Mouse (Mus musculus): ENCODE data around the gene Racgap1.

Racgap1 gene

DNA sequence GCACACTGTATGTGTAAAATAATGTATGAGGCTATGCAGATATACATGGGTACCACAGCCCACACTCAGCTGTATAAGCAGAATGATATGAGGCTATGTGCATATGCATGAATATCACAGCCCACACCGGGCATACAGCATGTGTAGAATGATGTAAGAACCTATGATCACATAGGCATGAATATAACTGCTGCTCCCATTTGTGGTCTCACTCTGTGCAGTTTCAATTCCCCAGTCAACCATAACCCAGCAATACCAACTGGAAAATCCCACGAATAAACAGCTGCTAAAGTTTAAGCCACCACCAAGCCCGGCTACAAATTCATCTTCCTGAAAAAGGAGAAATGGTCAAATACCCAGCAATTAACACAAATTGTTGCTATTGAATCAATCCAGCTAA, 32.9 kb downstream of the Racgap1 start:
- DNase-seq (ENCODE audit: low spot score): no peak

DNA sequence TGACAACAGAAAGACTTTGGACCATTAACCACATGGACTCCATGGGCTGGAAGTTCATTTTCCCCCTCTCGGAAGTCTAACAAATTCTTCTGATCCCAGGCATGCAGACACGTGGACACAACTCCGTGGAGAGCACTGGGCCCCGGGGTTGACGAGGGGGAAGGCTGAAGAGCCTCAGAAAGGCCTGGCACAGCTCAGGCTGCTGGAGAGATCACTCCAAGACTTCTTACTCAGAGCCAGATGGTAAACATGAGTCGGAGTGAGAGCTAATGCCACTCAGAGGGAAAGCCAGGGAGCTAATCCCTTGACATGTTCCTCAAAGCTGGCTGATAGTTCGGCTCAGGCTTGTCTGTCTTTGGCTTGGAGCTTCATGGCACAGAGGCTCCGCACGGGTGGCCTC, 36.2 kb downstream of the Racgap1 start:
- DNase-seq (ENCODE audit: low spot score): no peak

DNA sequence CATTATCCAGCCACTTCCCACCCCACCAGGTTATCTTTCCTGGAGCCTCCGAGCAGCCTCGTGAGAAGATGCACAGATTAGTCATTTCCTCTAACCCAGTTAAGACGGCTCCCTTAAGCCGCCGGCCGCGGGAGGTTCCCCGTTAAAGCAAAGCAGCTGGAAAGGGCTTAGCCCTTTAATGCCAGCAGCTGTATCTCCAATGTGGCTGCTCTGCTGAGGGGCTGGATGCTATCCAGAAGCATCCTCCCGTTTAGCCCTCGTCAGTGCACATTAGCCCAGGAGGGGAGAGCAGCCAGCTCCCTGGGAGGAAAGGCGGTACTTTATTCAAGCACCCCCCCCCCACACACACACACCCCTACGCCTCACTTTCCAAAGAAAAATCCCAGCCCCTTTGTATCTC, 36.7 kb downstream of the Racgap1 start:
- DNase-seq (ENCODE audit: low spot score): no peak

DNA sequence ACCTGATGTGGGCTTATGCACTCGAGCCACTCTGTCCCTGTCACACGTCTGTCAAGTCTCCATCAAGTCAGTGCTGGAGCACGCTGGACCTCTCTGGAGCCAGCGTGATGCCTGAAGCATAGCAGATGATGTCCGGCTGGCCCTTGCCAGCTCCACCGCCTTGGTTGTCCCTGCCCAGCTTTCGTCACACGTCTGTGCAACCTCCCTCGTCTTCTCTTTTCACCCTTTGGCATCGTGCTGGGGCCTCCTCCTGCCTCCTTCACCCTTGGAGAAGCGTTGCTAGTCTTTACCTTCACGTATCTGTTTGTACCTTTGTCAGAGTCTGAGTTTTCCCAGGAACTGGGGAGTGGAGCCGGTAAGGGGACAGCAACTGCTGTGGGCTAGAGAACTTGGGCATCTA, 37.2 kb downstream of the Racgap1 start:
- DNase-seq (ENCODE audit: low spot score): no peak

DNA sequence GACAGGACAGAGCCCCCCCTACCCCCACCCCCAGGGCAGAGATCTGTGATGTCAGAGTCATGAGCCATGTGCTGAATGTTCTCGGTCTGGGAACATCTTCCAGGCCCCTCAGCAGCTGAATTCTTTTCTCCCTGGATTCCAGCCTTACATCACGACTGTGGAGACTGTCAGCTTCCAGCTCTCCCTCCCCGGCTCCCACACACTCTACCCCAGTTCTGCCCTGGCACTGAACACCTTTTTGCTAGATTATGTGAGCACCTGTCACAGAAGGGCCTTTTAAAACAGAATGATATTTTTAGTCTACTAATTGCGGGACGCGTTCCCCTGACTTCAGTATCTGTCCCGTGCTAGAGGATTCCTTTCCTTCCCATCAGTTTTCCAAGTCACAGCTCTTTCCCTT, 39.9 kb downstream of the Racgap1 start:
- DNase-seq (ENCODE audit: low spot score): no peak

DNA sequence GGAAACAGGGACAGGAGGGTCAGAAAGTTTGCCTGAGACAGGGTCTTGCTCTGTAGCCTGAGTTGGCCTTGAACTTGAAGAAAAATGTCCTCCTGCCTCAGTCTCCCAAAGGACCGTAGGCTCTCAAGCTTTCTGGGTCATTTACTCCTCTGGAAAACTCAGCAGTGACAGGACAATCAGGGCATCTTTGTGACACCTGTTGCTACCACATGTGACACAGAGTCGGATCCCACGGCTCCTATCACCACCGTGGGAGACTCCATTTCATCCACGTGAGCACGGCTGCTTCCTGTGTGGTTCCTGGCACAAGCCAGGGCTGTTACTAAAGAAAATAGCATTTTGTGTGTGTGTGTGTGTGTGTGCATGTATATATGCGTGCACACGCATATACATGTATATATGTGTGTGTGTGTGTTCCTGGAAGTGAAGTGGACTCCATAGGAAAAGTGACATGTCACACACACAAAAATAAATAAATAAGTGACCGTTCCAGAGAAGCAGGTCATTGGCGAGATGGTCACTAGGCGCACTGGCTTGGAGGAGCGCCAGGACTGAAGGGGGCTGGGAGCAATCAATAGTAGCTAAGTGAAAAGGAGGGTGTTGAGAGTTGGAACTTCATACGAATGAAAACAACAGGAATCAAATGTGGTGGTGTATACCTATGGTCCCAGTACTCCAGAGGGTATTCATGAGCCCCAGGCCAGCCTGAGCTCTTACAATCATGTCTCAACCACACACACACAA, 42.9 kb downstream of the Racgap1 start:
- DNase-seq (ENCODE audit: low spot score): no peak

DNA sequence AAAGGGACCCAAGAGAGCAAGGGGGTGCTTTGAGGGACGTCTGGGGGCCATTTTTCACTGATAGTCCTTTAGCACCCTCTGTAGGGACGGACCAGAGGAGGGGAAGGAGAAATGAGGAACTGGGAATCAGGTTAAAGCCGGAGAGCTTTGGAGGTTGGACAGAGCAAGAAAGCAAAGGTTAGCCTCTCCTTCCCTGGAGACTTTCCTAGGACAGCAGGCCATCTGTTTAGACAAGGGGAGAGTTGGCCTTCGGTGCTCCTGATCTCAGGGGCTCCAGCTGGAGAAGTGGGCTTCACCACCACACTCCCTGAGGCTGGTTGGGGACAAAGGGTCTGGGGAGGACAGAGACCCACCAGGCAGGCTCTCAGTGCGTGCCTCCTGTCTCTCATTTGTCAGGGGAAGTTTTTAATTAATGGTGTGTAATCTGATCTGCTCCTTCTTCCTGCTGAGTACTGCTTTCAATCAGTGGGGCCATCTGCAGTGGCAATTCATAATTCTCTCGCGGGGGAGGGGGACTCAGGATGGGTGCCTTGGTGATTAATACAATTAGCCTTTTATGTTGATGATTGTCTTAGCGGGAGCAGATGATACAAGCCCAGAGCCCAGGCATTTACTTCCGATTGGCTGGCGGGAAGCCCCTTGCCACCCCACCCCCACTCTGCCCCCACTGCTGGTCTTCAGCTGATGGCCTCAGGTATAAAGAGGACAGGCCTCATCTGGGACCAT, 43.9 kb downstream of the Racgap1 start:
- no peak for DNase-seq (ENCODE audit: low spot score)

DNA sequence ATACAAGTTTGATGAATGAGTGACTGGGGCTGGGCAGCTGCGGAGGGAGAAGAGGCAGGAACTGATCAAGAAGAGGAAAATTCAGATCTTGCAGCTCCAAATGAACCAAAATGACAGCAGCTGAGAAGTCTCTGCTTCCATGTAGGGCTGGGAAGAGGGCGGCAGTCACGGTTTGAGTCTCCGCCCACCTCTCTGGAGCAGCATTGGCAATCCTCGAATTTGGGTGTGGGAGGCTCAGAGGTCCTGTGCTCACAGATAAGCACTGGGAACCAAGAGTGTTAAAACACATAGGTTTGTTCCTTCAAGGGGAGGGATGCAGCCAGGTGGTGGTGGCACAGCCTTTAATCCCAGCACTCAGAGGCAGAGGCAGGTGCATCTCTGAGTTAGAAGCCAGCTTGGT, 44.9 kb downstream of the Racgap1 start:
- DNase-seq (ENCODE audit: low spot score): peak; percentile 51

DNA sequence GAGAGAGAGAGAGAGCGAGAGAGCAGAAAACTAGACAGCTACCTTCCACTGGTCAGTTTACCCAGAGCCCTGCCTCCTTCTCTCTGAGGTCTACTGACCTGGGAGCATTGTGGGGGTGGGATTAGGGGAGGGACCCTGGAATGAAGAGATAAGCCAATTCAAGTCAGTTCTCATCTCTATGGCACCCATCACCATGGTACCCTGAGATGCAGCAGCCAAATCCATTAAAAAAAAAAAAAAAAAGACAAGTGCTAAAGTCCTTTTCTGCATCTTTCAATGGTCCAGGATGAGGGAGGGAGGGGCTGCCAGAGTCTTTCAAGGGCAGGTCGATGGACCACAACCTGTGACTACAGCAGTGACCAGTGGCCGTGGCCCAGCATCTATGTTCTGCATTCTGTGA, 45.9 kb downstream of the Racgap1 start:
- no peak for DNase-seq (ENCODE audit: low spot score)

DNA sequence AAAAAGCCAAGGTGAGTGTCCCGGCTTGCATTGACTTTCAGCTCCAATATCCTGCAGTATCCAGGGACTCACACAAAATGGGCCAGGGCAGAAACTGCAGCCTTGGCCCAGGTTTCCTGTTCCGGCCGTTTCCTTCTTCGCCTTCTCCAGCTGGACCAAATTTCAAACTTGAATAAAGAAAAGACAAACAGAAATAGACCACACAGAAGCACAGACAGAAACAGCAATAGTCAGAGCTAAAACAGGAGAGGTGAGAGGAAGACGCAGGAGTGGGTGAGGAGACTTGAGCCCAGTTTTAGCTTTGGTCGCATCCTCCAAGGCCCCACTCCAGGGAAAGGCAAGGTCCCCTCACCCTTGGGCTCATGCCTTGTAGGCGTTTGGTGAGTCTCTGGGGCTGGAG, 48.2 kb downstream of the Racgap1 start:
- no peak for DNase-seq (ENCODE audit: low spot score)

DNA sequence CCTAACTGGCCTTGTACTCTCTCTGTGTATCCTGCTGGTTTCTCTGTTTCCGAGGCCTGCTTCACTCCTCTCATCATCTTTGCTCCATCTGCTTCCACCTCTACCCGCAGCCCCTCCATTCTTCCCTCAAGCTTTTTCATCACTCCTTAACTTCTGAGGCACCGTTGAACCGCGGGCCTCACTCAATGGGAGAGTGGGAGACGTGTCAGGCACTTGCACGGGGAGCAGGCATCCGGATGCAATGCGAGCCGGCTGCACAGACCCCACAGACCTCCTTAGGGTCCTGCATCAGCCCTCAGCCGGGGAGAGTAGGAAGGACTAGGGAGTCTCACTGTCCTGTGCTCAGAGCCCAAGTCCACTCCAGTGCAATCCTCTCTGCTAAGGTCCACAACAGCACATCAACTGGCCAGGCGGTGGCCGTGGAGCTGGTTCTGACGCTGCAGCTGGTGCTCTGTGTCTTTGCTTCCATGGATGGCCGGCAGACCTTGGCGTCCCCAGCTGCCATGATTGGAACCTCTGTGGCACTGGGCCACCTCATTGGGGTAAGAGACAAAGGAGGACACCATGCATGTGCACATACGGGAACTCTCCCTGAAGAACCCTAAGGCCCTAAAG, 49.1 kb downstream of the Racgap1 start:
- DNase-seq (ENCODE audit: low spot score): no peak

DNA sequence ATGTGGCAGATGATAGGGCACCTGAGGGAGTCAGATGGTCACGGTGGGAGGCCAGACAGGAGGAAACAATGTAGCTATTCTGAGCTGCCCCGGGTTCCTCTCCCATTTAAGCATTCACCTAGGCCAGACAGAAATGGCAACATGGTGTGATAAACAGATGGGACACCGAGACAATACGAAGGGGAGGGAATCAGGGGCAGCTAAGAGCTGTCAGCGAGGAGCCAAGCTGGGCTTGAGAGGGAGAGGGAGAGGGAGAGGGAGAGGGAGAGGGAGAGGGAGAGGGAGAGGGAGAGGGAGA, 49.7 kb downstream of the Racgap1 start:
- DNase-seq (ENCODE audit: low spot score): no peak

DNA sequence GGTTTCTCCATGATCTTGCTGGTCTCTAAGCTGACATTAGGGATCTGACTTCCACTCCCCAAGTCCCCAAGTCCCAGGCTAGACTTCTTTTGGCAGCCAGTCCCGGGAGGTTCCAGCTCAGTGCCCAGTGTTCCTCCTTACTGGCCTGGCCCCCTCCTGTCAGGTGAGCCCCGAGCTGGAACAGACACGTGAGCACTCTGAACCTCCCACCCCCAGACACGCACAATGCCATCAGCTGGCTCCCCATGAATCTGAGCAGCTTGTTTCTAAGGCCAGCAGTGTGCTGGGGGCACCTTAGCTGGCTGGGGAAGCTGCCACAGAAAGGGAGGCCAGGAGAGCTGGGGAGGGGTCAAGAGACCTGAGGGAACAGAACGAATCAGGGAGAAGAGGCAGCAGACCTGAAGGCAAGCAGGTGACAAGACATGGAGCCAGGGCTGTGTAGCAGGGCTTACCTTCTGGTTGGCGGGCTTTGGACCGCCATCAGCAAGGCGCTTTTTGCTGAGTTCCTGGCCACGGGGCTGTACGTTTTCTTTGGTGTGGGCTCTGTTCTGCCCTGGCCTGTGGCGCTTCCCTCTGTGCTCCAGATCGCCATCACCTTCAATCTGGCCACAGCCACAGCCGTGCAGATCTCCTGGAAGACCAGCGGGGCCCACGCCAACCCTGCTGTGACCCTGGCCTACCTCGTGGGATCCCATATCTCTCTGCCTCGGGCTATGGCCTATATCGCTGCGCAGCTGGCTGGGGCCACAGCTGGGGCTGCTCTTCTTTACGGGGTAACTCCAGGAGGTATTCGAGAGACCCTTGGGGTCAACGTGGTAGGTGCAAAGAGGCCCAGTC, 50.3 kb downstream of the Racgap1 start, which contains the start of gene Aqp6:
Gene Aqp6, plus strand, starts transcription at position 415 of the 837 bp plus-strand sequence.
- DNase-seq (ENCODE audit: low spot score): no peak

DNA sequence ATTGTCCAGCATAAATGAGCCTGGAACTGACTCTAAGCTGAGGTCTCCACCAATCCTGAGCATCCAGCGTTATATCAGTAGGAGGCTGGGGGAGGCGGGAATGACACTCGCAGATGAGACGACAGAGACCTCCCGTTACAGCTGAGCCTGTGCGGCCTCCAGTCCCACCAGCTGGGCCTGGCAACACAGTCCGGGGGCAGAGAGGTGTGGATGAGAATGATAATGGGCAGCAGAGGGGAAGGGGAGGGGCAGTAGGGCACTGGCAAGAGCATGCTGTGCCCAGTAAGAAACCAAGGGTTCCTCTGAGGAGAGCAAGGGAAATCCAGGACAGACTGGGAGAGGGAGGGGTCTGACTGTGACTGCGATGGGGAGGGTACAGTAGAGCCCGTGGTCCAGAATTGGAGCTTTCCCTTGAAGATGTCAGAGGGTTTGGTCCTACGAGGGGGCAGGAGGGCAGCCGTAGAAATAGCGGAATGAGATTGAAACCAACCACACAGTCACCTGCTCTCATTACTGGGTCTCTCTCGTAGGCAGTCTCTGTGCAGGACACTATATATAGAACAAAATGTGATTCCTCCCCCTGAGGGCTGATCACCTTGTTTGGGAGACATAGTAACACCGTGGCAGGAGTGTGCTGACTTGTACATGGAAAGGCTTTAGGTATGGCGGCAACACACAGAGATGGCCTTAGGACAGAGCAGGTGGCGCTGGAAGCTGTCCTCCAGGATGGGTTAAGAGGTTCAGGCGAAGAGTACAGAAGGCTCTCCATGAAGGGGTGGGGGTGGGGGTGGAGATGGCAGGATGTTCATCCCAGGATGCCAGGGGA, 52.0 kb downstream of the Racgap1 start:
- no peak for DNase-seq (ENCODE audit: low spot score)

DNA sequence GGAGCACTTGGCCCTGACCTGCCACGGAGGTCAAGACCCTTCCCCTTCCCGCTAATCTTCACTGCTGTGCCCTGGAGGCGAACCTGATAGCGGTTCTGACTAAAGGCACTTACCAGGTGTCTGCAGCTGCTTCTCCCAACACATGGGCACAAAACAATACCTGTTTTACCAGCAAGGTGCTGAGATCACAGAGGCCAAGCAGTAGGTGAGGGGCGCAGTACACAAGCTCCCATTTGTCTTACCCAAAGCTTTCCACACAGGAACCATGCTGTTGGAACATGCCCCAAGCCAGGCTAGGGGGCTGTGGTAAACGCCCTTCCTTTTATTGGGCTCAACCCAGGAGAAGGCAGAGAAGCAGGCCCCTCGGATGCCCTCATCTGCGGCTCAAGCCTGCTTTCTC, 53.9 kb downstream of the Racgap1 start:
- DNase-seq (ENCODE audit: low spot score): no peak

DNA sequence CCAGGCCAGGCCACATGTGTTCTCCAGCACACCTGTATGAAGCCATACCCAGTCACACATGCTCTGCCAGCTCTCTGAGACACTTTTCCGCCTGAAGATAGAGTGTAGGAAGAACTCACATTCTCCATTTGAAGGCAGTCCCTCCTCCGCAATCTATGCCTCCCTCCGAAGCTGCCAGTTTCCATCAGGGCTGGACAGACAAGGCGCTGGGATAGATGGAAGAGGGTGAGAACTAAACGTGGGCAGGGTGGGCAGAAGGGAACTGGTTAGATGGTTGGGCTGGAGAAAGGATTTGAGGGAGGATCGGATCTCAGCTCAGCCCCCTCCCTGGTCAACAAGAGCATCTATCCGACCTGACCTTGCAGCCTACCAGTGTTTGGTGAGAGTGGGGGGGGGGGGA, 54.6 kb downstream of the Racgap1 start:
- DNase-seq (ENCODE audit: low spot score): no peak

DNA sequence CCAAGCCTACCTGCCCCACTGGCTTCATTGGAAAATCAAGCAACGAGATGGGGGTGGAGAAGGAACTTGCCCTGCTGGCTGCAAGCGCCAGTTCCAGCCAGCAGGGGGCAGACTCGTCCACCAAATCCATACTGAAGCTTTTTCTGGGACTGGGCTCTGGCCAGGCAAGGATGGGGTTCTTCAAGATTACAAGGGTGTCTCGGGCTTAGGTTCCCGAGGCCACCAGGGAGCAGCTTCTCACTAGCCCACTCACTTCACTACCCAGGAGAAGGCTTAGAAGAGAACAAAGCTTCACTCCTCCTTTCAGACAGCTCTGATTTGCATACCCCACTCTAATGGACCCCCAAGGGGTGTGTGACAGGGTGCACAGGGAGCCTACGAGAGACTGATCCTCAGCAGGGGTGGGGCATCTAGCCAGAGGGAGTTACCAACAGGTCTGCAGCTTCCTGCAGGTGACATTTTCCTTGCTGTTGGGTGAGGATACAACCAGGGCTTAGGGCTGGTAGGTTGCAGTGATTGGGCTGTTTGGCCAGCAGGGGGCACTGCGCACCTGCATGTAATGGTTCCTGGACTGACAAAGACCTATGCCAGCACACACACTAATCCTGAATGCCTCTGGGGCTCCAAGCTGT, 55.3 kb downstream of the Racgap1 start:
- peak; percentile 84 for DNase-seq (ENCODE audit: low spot score)

DNA sequence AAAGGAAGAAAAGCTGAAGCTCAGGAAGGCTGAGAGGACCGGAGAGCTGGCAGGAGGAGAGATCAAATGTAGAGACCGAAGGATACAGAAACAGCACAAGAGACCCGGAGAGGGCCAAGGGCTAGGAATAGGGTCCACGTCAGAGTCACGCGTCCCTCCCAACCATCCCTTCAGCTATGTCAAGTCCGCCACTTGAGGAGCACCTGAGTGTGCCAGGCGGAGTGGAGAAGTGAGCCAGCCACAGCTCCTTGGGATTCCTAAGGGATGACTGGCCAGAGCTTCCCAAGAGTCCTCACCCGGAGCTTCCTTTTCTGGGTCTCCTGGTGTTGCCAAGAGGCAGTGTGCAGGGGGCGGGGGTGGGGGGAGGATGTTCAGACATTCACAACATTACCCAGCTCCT, 56.5 kb downstream of the Racgap1 start:
- no peak for DNase-seq (ENCODE audit: low spot score)

DNA sequence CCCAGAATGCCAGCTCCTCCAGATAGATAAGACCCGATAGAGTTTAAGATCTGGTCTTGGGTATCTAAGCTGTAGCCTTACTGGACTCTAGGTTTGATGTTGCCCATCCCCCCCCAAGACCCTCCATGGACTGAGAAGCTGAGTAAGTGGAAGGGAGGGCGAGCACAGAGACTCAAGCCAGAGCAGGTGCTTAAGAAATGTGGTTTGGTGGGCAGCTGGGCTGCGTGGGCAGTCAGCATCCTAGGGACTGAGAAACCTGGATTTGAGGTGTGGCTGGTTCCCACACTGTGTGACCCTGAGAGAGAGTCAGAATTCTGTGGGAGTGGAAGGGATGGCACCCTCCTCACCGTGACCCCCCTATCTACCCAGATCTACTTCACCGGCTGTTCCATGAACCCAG, 58.6 kb downstream of the Racgap1 start:
- no peak for DNase-seq (ENCODE audit: low spot score)

DNA sequence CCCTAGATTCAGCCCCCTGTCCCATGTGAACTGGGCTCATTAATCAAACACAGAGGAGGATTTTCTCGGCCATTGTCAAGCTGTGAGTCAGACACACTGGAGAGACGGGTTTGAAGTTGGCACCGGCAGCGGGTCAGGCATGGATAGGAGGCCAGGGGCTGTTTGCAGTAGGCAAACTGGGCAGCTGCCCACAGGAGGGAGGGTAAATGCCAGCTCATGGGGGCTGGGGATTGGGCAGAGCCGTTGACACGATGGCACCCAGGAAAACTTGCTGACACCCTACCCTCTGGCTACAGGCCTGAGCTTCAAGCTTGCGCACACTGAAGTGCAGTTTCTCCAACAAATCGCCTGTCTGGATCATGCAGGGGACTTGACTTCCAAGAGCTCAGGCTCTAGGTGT, 59.3 kb downstream of the Racgap1 start:
- DNase-seq (ENCODE audit: low spot score): no peak

DNA sequence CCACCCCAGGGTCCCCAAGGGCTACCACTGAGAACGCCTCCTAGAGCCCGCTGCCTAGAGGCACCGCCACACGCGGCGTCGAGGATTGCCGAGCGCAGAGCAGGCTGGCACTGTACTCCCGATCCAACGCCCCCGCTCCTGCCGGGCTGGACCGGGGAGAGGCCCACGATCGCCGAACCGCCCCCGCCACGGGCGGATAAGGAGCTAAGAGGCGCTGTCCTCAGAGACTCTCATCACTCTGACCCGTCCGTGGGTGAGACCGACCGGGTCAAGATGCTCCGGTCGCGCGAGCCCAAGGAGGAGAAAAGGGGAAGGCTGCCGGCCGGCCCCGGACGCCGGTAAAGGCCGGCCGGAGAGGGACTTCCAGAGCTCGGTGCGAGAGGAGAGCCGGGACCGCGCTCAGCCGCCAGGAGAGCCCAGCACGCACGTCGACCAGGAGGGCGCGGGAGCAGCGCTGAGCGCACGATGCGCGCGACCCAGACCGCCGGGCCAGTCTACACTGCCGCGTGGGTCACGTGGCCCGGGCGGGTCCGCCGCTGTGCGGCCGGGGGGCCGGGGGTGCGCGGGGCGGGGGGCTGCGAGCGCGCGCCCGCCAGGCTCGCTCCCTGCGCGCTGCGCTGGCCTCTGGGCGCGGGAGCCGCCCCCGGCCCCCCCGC, 60.9 kb downstream of the Racgap1 start, which contains the start of gene Aqp5:
Gene Aqp5, plus strand, starts transcription at position 354 of the 656 bp plus-strand sequence.
- DNase-seq (ENCODE audit: low spot score): no peak

Measured in left cerebral cortex, adult 11 months (tissue).